Mouse (Mus musculus) CH12.LX (cell line): ENCODE results near the gene Rtn4ip1. TPM values are rescaled to one million over a fixed set of nuclear protein-coding genes. Genes with fewer than 3 reads are reported as not detected.

Experiments
- DNase-seq: peaks from one replicate; pipeline ENCODE4 v3.0.0-alpha.2; 2013; ENCODE audit errors: extremely low read depth
- H3K27ac ChIP-seq: 2 replicates; pipeline ENCODE4 v1.5.1; 2012; ENCODE audit warnings: low read depth, mild to moderate bottlenecking, control low read depth, moderate library complexity; ENCODE audit not compliant: insufficient read depth
- H3K27me3 ChIP-seq: replicated peaks from 2 replicates; pipeline ENCODE3; 2012; ENCODE audit warnings: inconsistent platforms
- H3K36me3 ChIP-seq, 2 experiments: replicated peaks in 1 of 2; 2 replicates each; pipeline versions ENCODE3 to v1.6.1; 2012; ENCODE audit warnings: inconsistent platforms in 1 of 2, low read length in 1 of 2, mild to moderate bottlenecking in 1 of 2, mixed read lengths in 1 of 2, moderate library complexity in 1 of 2; ENCODE audit not compliant: control insufficient read depth in 1 of 2, insufficient read depth in 1 of 2
- H3K4me1 ChIP-seq, 2 experiments: 2 replicates each; pipeline ENCODE4 v1.6.1; 2012; ENCODE audit warnings: inconsistent platforms in 1 of 2, moderate library complexity in 1 of 2; ENCODE audit not compliant: insufficient read depth in 2 of 2, control insufficient read depth in 1 of 2
- H3K4me2 ChIP-seq: 2 replicates; pipeline ENCODE4 v1.6.1; 2012; ENCODE audit warnings: low read depth, mild to moderate bottlenecking, control low read depth; ENCODE audit not compliant: poor library complexity, insufficient read depth, severe bottlenecking
- H3K4me3 ChIP-seq, 3 experiments: fragments of 150-350 bp in 1 of 3; sonication (generic) in 1 of 3; replicated peaks in 1 of 3; 2 replicates each; pipeline versions ENCODE3 to v1.5.1; 2011 to 2012; ENCODE audit warnings: low read depth in 2 of 3, low read length in 2 of 3, mild to moderate bottlenecking in 2 of 3, moderate library complexity in 2 of 3, control low read depth in 1 of 3, improper control_type of control experiment in 1 of 3, inconsistent platforms in 1 of 3, mixed read lengths in 1 of 3; ENCODE audit not compliant: poor library complexity in 1 of 3
- H3K79me2 ChIP-seq: replicated peaks from 2 replicates; pipeline ENCODE4 v1.6.1; 2012; ENCODE audit warnings: mild to moderate bottlenecking, moderate library complexity; ENCODE audit not compliant: control insufficient read depth, poor library complexity, insufficient read depth, severe bottlenecking; ENCODE audit errors: extremely low read depth
- H3K9ac ChIP-seq: 2 replicates; pipeline ENCODE4 v1.6.1; 2012; ENCODE audit warnings: low read depth, mild to moderate bottlenecking, control low read depth, moderate library complexity; ENCODE audit not compliant: insufficient read depth
- H3K9me3 ChIP-seq: replicated peaks from 2 replicates; pipeline ENCODE3; 2012; ENCODE audit warnings: low read length, inconsistent platforms, mixed read lengths
- CHD1 ChIP-seq: IDR thresholded peaks from 2 replicates; pipeline ENCODE4 v1.6.1; 2012; ENCODE audit warnings: low read depth, low read length, improper control_type of control experiment, inconsistent platforms
- ELF1 ChIP-seq: IDR thresholded peaks from 2 replicates; pipeline ENCODE4 v1.6.1; 2014; ENCODE audit warnings: low read depth, mild to moderate bottlenecking, inconsistent platforms, low read length, improper control_type of control experiment
- EP300 ChIP-seq: IDR thresholded peaks from 2 replicates; pipeline ENCODE4 v1.6.1; 2011; ENCODE audit warnings: low read length, improper control_type of control experiment
- ETS1 ChIP-seq: conservative IDR thresholded peaks from 2 replicates; pipeline ENCODE4 v1.6.1; 2012; ENCODE audit warnings: low read depth, mild to moderate bottlenecking, inconsistent platforms, low read length, improper control_type of control experiment, moderate library complexity
- HCFC1 ChIP-seq: IDR thresholded peaks from 2 replicates; pipeline ENCODE4 v1.6.1; 2012; ENCODE audit warnings: low read depth, mild to moderate bottlenecking, inconsistent platforms, low read length, improper control_type of control experiment
- IRF4 ChIP-seq: IDR thresholded peaks from 2 replicates; pipeline ENCODE4 v1.6.1; 2014; ENCODE audit warnings: low read depth, mild to moderate bottlenecking, inconsistent platforms, low read length, improper control_type of control experiment
- JUN ChIP-seq: IDR thresholded peaks from 2 replicates; pipeline ENCODE4 v1.6.1; 2011; ENCODE audit warnings: low read depth, mild to moderate bottlenecking, low read length, improper control_type of control experiment, moderate library complexity; ENCODE audit not compliant: insufficient read depth
- KAT2A ChIP-seq: IDR thresholded peaks from 2 replicates; pipeline ENCODE4 v1.6.1; 2012; ENCODE audit warnings: low read length, improper control_type of control experiment, inconsistent platforms; ENCODE audit not compliant: insufficient replicate concordance
- MAX ChIP-seq: IDR thresholded peaks from 2 replicates; pipeline ENCODE4 v1.6.1; 2011; ENCODE audit warnings: low read length, improper control_type of control experiment
- MAZ ChIP-seq: IDR thresholded peaks from 2 replicates; pipeline ENCODE4 v1.6.1; 2012; ENCODE audit warnings: low read depth, mild to moderate bottlenecking, inconsistent platforms, low read length, improper control_type of control experiment, moderate library complexity
- MEF2A ChIP-seq: IDR thresholded peaks from 2 replicates; pipeline ENCODE4 v1.6.1; 2014; ENCODE audit warnings: low read depth, mild to moderate bottlenecking, inconsistent platforms, low read length, improper control_type of control experiment, borderline replicate concordance
- NRF1 ChIP-seq: IDR thresholded peaks from 2 replicates; pipeline ENCODE4 v1.6.1; 2014; ENCODE audit warnings: low read depth, mild to moderate bottlenecking, inconsistent platforms, low read length, improper control_type of control experiment, moderate library complexity
- PAX5 ChIP-seq: IDR thresholded peaks from 2 replicates; pipeline ENCODE4 v1.6.1; 2012; ENCODE audit warnings: low read length, inconsistent platforms, mixed read lengths
- POLR2AphosphoS2 ChIP-seq: IDR thresholded peaks from 2 replicates; pipeline ENCODE4 v1.6.1; 2011; ENCODE audit warnings: low read depth, low read length, improper control_type of control experiment
- RAD21 ChIP-seq: IDR thresholded peaks from 2 replicates; pipeline ENCODE4 v1.6.1; 2011; ENCODE audit warnings: low read depth, mild to moderate bottlenecking, low read length, improper control_type of control experiment, moderate library complexity
- SIN3A ChIP-seq: IDR thresholded peaks from 2 replicates; pipeline ENCODE4 v1.6.1; 2012; ENCODE audit warnings: low read length, improper control_type of control experiment, inconsistent platforms
- SMC3 ChIP-seq: IDR thresholded peaks from 2 replicates; pipeline ENCODE4 v1.6.1; 2011; ENCODE audit warnings: low read depth, low read length, improper control_type of control experiment
- TCF12 ChIP-seq: IDR thresholded peaks from 2 replicates; pipeline ENCODE4 v1.6.1; 2014; ENCODE audit warnings: low read depth, mild to moderate bottlenecking, inconsistent platforms, low read length, improper control_type of control experiment
- UBTF ChIP-seq: IDR thresholded peaks from 2 replicates; pipeline ENCODE4 v1.6.1; 2012; ENCODE audit warnings: low read depth, mild to moderate bottlenecking, inconsistent platforms, low read length, improper control_type of control experiment, moderate library complexity
- USF1 ChIP-seq: IDR thresholded peaks from 2 replicates; pipeline ENCODE4 v1.6.1; 2014; ENCODE audit warnings: low read depth, mild to moderate bottlenecking, inconsistent platforms, low read length, improper control_type of control experiment
- ZC3H11A ChIP-seq: IDR thresholded peaks from 2 replicates; pipeline ENCODE4 v1.6.1; 2012; ENCODE audit warnings: low read depth, mild to moderate bottlenecking, inconsistent platforms, low read length, improper control_type of control experiment
- ZKSCAN1 ChIP-seq: IDR thresholded peaks from 2 replicates; pipeline ENCODE4 v1.6.1; 2012; ENCODE audit warnings: low read depth, inconsistent platforms, low read length, improper control_type of control experiment, borderline replicate concordance
- ZMIZ1 ChIP-seq: IDR thresholded peaks from 2 replicates; pipeline ENCODE4 v1.6.1; 2012; ENCODE audit warnings: low read depth, mild to moderate bottlenecking, inconsistent platforms, low read length, improper control_type of control experiment
- ZNF384 ChIP-seq: IDR thresholded peaks from 2 replicates; pipeline ENCODE4 v1.6.1; 2012; ENCODE audit warnings: low read depth, low read length, improper control_type of control experiment, inconsistent platforms
- dilution Hi-C: fragments of 300-500 bp; cut with MboI; formaldehyde crosslinking; loops from 2 replicates; pipeline ENCODE4 v1.14.3; 2020; ENCODE audit warnings: low sequenced_read_pairs; ENCODE audit not compliant: extremely low pct_unique_long_range_greater_than_20kb, extremely low pct_ligation_motif_present
- in situ Hi-C: fragments of 300-500 bp; cut with MboI; formaldehyde crosslinking; loops from 3 replicates; pipeline ENCODE4 v1.14.3; 2019; ENCODE audit warnings: low sequenced_read_pairs, low pct_ligation_motif_present, low pct_unique_long_range_greater_than_20kb, mixed read lengths
- polyA plus RNA-seq: library from polyadenylated mRNA; unstranded; fragments of >175 nt; gene quantifications from 2 replicates; pipeline ENCODE4 v1.2.1, GENCODE M21; 2012; ENCODE audit warnings: low read depth; ENCODE audit not compliant: insufficient read length
- total RNA-seq, 2 experiments: library from RNA; depleted of rRNA; stranded (reverse); fragments of 300-350 nt in 1 of 2; fragments of >200 nt in 1 of 2; gene quantifications; 2 replicates each; pipeline ENCODE4 v1.2.3; 2012 to 2014

The Rtn4ip1 gene
- total and polyA plus RNA-seq, 3 experiments, result 11.5 to 68.3 (median 24.7) TPM

DNA sequence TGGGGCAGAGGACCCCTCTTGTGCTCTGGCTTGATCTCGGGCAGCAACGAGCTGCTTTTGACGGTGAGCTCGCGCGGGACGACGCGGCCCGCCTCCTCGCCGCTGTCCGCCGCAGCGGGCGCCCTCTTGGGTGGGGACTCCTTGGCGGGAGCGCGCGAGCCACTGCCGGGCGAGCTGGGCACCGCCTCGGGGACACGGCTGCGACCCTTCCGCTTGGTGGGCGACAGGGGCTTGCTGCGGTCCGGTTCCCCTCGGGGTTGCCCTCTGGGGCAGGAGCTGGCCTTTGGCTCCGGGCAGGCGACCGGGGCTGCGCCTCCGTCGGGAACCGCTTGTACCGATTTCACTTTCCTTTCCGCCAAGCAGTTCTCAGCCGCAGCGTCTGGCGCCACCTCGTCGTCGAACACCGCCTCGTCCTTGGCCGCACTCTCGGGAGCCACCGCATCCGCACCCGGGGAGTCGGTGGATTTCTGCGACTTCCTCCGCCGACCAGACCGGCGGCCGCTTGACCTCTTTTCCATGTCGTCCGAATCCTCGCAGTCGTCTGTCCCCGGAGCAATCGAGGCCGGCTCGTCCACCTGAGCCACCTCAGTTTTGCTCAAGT is 102.0 kb downstream of the Rtn4ip1 start (continued):
- TF ChIP-seq RAD21, result peak; percentile 58
- no peak for TF ChIP-seq MAZ
- TF ChIP-seq CHD1, result 0 out of 2 replicates have a peak, but pooled peaks have one; percentile 31
- TF ChIP-seq JUN, result no peak
- TF ChIP-seq ELF1, result peak; percentile 42; the same call in 1 of the 2 replicates
- no peak; the same call in 1 of the 2 replicates for TF ChIP-seq ZC3H11A
- no peak for TF ChIP-seq PAX5
- peak; percentile 96 for TF ChIP-seq UBTF
- TF ChIP-seq ZKSCAN1, result no peak
- no peak for TF ChIP-seq HCFC1
- peak; percentile 37; the same call in 1 of the 2 replicates for TF ChIP-seq TCF12
- TF ChIP-seq, all 38 proteins: peak for 12

DNA sequence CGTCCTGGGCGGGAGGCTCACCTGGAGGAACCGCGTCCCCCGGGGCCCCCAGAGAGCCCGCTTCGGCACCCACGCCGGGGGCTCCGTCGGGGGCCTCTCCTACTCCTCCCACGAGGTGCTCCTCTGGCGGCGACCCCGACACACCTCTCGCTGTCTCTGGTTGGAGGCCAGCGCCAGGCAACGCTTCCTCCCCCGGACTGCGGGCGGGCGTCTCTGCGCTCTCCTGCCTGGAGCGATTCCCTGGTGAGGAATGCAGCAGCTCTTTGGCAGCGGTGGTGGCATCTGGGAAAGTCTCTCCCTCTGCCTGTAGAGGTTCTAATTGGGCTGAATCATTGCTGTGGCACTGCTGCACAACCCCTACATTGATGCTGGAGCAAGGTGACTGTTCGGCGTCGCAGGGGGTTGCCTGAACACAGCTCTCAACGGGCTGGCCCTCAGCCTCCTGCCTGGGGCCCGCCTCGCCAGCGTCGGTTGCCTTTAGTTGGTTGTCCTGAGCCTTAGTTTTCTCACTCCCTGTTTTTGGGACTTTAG is 102.7 kb downstream of the Rtn4ip1 start:
- DNase-seq, result no peak
- H3K9me3 ChIP-seq, result no peaks in the 10 kb centered on the region
- peak overlapping the region in 2 of 3 experiments; percentile 80 to 89 for H3K4me3 ChIP-seq
- peaks cover 0 to 9% of the 10 kb centered on the region in 2 experiments; a peak in 2 of 4 replicates for H3K4me1 ChIP-seq
- H3K27ac ChIP-seq, result no peak overlapping the region
- no peak for TF ChIP-seq NRF1
- no peak for TF ChIP-seq MAX
- TF ChIP-seq MAZ, result no peak
- TF ChIP-seq ZNF384, result no peak
- TF ChIP-seq IRF4, result no peak
- TF ChIP-seq ZC3H11A, result no peak
- TF ChIP-seq HCFC1, result no peak
- TF ChIP-seq KAT2A, result no peak
- no peak for TF ChIP-seq SMC3
- no peak for TF ChIP-seq ZMIZ1
- no peak for TF ChIP-seq RAD21
- TF ChIP-seq TCF12, result no peak
- TF ChIP-seq USF1, result no peak
- TF ChIP-seq MEF2A, result no peak
- TF ChIP-seq ZKSCAN1, result no peak
- no peak for TF ChIP-seq EP300
- no peak for TF ChIP-seq POLR2AphosphoS2
- no peak for TF ChIP-seq ETS1
- no peak for TF ChIP-seq SIN3A
- no peaks in the 10 kb centered on the region for H3K27me3 ChIP-seq
- H3K79me2 ChIP-seq, result no peaks in the 10 kb centered on the region
- H3K4me2 ChIP-seq, result peak overlapping the region; percentile 30; the same call in 1 of the 2 replicates
- H3K9ac ChIP-seq, result no peak overlapping the region
- in situ Hi-C loops (no loop called here), dilution Hi-C loops (no loop called here)
- H3K36me3 ChIP-seq, result no peaks in the 10 kb centered on the region
